Mouse (Mus musculus) right cerebral cortex, postnatal 4 days (tissue): ENCODE measurements at regions not wholly inside any gene's neighbourhood (a gene's known extent, or its start where the extent isn't known, plus 50 kb on each side); places are given as distances from the start of the nearest gene placed in this dataset.
A peak's percentile ranks its signal among the peaks of the same experiment; 100 is the strongest.
"Not testable (repeated sequence)": the region's sequence is repeated elsewhere in the genome, so short reads cannot be mapped to it uniquely, and the experiment has no call there.

Experiments
- DNase-seq: peaks from one replicate; pipeline ENCODE4 v3.0.0-alpha.2; 2022

DNA sequence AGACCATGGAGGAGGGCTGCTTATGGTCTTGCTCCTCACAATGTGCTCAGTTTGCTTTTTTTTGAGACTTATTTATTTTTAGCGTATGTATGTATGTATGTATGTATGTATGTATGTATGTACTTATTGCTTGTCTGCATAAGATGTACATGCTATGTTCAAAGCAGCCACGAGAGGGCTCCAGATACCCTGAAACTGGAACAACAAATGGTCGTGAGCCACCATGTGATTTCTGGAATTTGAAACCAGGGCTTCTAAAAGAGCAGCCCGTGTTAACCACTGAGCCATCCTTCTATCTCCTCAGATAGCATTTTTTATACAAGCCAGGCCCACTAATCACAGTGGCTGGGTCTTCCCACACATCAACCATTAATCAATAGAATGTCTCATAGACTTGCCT is 611.2 kb downstream of the 5730507C01Rik start:
- DNase-seq: no peak

DNA sequence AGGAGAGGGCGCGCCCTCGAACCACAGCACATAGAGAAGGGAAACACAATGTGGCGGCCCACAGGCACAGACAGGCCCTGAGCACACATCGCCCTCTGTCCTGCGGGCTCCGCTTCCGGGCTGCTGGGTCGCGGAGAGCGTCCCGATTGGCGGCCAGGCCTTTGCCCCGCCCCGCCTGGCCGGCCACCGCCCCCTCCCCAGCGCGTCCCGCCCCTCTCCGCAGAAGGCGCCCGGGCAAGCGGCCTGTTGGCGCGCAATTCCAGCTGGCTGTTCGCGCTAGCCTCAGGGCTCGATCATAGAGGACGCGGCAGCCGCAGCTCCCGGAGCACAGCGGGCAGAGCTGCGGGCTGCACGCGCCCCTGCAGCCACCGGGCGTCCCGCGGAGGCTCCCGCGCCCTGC is 661.3 kb downstream of the 5730507C01Rik start:
- peak; percentile 3 for DNase-seq

DNA sequence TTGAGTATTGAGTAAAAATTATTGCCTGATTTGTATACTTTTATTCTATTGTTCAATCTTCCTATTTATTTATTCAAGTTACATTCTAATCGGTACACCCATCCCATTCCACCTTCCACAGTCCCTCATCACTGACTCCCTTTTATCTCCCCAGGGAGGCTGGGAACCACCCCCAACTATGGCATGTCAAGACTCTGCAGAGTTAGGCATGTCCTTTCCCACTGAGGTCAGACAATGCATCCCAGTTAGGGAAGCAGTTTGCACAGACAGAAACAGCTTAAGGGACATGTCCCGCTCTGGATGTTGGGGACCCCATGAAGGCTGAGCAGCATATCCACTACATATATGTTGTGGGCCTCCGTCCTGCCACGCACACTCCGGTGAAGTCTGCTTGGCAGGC is 678.1 kb downstream of the 5730507C01Rik start:
- no peak for DNase-seq

DNA sequence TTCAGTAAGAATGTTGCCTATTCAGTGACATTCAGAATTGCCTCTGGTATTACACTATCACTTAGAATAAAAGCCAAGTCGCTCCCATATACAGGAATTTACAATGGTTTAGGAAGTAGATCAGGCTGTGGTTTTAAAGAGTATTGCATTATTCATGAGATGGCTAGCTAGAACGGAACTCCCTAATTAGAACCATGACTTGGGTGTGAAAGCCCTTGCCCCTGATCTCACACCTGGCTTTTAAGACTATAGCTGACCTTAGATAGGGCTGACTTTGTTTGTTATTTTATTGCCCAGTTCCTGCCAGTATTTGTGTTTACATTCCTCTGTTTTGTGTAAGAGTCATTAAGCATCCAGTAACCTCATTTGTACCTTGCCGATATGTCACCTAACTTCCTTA is 678.7 kb downstream of the 5730507C01Rik start:
- not testable (repeated sequence) for DNase-seq

DNA sequence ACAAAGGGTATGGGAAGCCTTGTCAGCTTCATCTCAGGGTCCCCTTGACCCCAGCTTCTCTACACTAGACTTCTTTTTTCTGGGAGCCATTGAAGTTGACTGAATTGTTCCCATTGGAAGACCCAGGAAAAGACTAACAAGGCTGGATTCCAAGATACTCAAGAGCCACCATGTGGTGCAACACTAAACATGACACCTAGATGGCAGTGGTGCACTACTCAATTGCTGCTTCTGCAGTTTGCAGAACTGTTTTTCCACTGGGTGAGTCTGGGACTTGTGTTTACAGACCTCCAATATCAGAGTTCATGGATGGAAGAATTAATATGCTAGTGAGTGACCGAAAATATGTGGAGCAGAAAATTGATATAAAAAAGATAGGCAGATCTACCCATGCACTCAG is 709.7 kb downstream of the 5730507C01Rik start:
- DNase-seq: not testable (repeated sequence)

- peak; percentile 2 for DNase-seq
Measured at GRCm38 (mm10) chr12:19246731-19247130, 707.6 kb upstream of the Gm21863 start.

DNA sequence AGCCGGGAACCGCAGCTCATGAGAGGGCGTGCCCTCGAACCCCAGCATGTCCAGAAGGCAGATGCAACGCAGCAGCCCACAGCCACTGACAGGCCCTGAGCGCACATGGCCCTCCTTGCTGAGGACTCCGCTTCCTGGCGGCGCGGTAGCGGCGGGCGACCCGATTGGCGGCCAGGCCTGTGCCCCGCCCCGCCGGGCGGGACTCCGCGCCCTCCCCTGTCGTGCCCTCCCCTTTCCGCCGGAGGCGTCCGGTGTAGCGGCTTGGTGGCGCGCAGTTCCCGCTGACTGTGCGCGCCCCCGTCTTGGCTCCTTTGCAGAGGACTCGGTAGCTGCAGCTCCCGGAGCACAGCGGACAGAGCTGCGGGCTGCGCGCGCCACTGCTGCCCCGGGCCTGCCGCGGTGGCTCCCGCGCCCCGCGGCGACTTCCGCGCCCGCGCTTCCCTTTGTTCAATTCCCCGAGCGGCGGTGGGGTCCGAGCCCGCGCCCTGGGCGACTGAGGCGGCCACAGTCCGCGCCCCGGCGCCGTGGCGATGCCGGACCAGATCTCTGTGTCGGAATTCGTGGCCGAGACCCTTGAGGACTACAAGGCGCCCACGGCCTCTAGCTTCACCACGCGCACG is 665.9 kb upstream of the Gm21863 start:
- DNase-seq: peak; percentile 68

DNA sequence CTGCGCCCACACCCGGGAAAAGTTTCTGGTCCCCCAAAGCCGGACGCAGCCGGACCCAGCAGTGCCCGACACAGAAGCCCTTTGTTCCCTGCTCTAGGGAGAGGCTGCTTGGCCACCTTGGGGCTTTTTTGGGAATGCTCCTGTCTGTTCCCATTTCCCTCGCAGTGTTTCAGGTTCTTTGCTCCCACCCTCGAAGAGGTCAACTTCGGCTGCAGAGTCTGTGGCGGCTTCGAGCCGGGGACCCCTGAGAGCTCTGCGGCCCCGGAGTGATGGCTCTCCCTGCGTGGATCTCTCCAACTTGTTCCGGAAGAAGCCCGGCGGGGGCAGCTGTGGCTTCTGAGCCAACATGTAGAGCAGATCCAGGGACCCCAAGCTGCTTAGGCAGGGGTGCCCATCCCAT is 665.3 kb upstream of the Gm21863 start:
- DNase-seq: peak; percentile 3

DNA sequence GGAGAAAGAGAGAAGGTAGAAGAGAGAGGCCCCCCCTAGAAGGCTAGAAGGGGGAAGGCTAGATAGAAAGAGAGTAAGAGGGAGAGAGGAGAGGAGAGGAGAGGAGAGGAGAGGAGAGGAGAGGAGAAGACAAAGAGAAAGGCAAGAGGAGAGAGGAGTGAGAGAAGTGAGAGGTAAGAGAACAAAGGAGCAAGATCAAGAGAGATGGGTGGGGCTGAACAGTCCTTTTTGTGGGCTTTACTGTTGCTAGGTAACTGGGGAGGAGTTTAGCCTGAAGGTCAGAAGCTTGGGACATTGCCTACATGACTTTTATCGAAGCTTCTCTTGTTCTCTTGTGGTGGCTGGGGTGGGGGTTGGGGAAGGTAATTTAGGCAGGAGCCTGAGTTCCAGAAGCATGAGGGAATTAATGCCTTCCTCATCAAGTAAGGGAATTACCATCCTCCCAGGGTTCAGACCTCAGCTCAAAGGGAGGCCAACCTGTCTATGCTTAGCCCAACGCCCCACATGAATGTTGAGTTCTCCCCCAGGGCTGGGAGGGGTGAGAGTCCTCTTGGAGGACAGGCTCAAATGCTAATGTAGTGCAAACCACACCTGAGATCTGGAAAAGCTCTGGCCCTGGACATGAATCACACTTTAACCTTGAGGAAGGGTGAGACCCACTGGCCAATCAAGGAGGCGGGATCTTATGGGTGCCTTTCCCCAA is 662.1 kb upstream of the Gm21863 start:
- not testable (repeated sequence) for DNase-seq
